Comparison of ENCODE assay signal across 7 mouse cellular contexts in the genomic region with DNA sequence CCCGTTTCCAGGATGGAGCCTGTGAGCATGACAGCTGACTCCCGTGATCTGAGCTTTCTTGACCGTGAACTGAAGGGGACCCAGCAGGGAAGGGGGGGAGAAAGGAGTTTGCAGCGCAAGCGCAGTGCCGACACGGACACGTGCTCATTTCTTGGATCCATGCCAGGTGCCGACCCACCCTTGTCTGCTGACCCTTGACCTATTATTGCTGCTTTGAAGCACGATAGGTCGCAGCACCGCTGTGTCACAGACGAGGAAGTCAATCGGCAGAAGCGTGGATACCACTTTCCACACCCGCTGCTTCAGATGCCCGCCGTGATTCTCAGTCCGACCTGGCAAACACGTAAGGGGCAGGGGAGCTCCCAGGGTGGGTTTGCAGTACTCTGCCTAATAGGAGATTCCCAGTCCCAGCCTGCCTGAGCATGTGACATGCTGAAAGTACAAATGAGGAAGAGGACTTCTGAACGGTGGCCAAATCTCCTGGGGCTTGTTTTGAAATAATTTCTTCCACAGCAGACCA. TPM values are rescaled to one million over a fixed set of nuclear protein-coding genes. Genes with fewer than 3 reads are reported as not detected.
DNase-seq lines count a peak whose midpoint lies in the region; ATAC-seq and TF ChIP-seq lines count a peak whose summit lies in the region.

No protein-coding gene starts in this region.

- 66% methylated on average over 21 of the region's 21 CpGs for WGBS in neural tube, embryonic 11.5 days
- 53% methylated on average over 21 of the region's 21 CpGs for WGBS in neural tube, embryonic 13.5 days

- H3K4me3 ChIP-seq in neural tube, embryonic 11.5 days (ENCODE audit: low read depth, low read length): no peak overlapping the region
- H3K4me3 ChIP-seq in gastrocnemius, adult 2 months: peak overlapping the region; percentile 43
- H3K4me3 ChIP-seq in neural tube, embryonic 13.5 days: peak overlapping the region; percentile 12; the same call in 1 of the 2 replicates

- no peaks in the 10 kb centered on the region for H3K9me3 ChIP-seq in neural tube, embryonic 11.5 days (ENCODE audit: control insufficient read depth, low read length)
- no peaks in the 10 kb centered on the region for H3K9me3 ChIP-seq in neural tube, embryonic 13.5 days

- H3K4me2 ChIP-seq in neural tube, embryonic 11.5 days (ENCODE audit: low read depth): no peak overlapping the region
- peak overlapping the region; percentile 41 for H3K4me2 ChIP-seq in neural tube, embryonic 13.5 days

- H3K36me3 ChIP-seq in neural tube, embryonic 11.5 days (ENCODE audit: control insufficient read depth, insufficient read depth, low read length): no peaks in the 10 kb centered on the region
- H3K36me3 ChIP-seq in neural tube, embryonic 13.5 days: no peaks in the 10 kb centered on the region

- TF ChIP-seq CTCF in gastrocnemius, adult 2 months (IDR thresholded peaks at IDR 0.05): no peak

- ATAC-seq in neural tube, embryonic 11.5 days (ENCODE audit: insufficient read depth, low FRiP score, low TSS enrichment): no peak
- ATAC-seq in neural tube, embryonic 13.5 days (ENCODE audit: low read depth): peak; percentile 59; the same call in 1 of the 2 replicates

- H3K27me3 ChIP-seq in neural tube, embryonic 11.5 days (ENCODE audit: control insufficient read depth, insufficient read depth, low read length): no peaks in the 10 kb centered on the region
- no peaks in the 10 kb centered on the region for H3K27me3 ChIP-seq in neural tube, embryonic 13.5 days

- no peak overlapping the region for H3K27ac ChIP-seq in neural tube, embryonic 11.5 days (ENCODE audit: low read depth, low read length)
- peak overlapping the region; percentile 41 for H3K27ac ChIP-seq in gastrocnemius, adult 2 months
- no peak overlapping the region for H3K27ac ChIP-seq in neural tube, embryonic 13.5 days (replicated peaks)

- no peak overlapping the region for H3K9ac ChIP-seq in neural tube, embryonic 11.5 days (ENCODE audit: low read length)
- H3K9ac ChIP-seq in neural tube, embryonic 13.5 days: no peak overlapping the region

- intact Hi-C loops in gastrocnemius, adult 2 months (cut with DNase I): no loop called here

- peak; percentile 29 for DNase-seq in neural tube, embryonic 11.5 days (ENCODE audit: low spot score)
- no peak for DNase-seq in neural tube, embryonic 10.5 days (ENCODE audit: extremely low spot score, low spot score)
- DNase-seq in cerebellum, adult 9-11 months: peak; percentile 83
- peak; percentile 38 for DNase-seq in gastrocnemius, adult 2 months
- DNase-seq in kidney, postnatal 10 days: peak; percentile 55
- DNase-seq in right cerebral cortex, postnatal 25 days: no peak

- H3K4me1 ChIP-seq in neural tube, embryonic 11.5 days (ENCODE audit: control insufficient read depth, insufficient read depth, low read length): no peaks in the 10 kb centered on the region
- H3K4me1 ChIP-seq in neural tube, embryonic 13.5 days (replicated peaks): peaks cover 6% of the 10 kb centered on the region; the same call in 1 of the 2 replicates

RNA-seq across cellular contexts. Expression of a gene that starts 15.9 kb away (rescaled TPM):
- 8.0 and 9.8 TPM in 2 replicates for polyA plus RNA-seq in neural tube, embryonic 11.5 days (2014; fragmentation: Nextera tagmentation; extraction: Ambion mirVana)
- under 1 TPM; 0.43 to 0.61 TPM for total RNA-seq in gastrocnemius, adult 2 months (2021)
- polyA plus RNA-seq in neural tube, embryonic 13.5 days (2015; fragmentation: Nextera tagmentation; extraction: Ambion mirVana): 11.7 and 14.8 TPM in 2 replicates

RNA-seq across cellular contexts. Expression of a gene that starts 35.0 kb away (rescaled TPM):
- 32.8 and 34.6 TPM in 2 replicates for polyA plus RNA-seq in neural tube, embryonic 11.5 days (2014; fragmentation: Nextera tagmentation; extraction: Ambion mirVana)
- 10 to 100 TPM; 16.2 to 20.7 TPM for total RNA-seq in gastrocnemius, adult 2 months (2021)
- polyA plus RNA-seq in neural tube, embryonic 13.5 days (2015; fragmentation: Nextera tagmentation; extraction: Ambion mirVana): 24.6 and 31.7 TPM in 2 replicates

Comparison
In these comparisons a context has a peak if more than half of its experiments do, and no peak if none do; other contexts are left out.
1. DNase-seq: peak in neural tube, embryonic 11.5 days (single experiment), cerebellum, adult 9-11 months (single experiment), gastrocnemius, adult 2 months (single experiment) and kidney, postnatal 10 days (single experiment); none in neural tube, embryonic 10.5 days (single experiment) and right cerebral cortex, postnatal 25 days (single experiment).